Mouse (Mus musculus) hindbrain, embryonic 10.5 days (tissue): ENCODE measurements around the gene Gm28308. TPM values are rescaled to one million over a fixed set of nuclear protein-coding genes. Genes with fewer than 3 reads are reported as not detected.

ENCODE experiments used
- DNase-seq: peaks from one replicate; pipeline ENCODE4 v3.0.0-alpha.2; 2017; ENCODE audit warnings: low spot score
- H3K27ac ChIP-seq: fragments of 300-500 bp; sonication (generic); 2 replicates; pipeline ENCODE4 v1.5.1; 2016; ENCODE audit warnings: mild to moderate bottlenecking, moderate library complexity
- H3K27me3 ChIP-seq: fragments of 300-500 bp; sonication (generic); 2 replicates; pipeline ENCODE4 v1.6.1; 2016; ENCODE audit warnings: mild to moderate bottlenecking; ENCODE audit not compliant: poor library complexity, insufficient read depth, severe bottlenecking
- H3K36me3 ChIP-seq: fragments of 300-500 bp; sonication (generic); 2 replicates; pipeline ENCODE4 v1.6.1; 2016; ENCODE audit warnings: mild to moderate bottlenecking, moderate library complexity
- H3K4me1 ChIP-seq: fragments of 300-500 bp; sonication (generic); replicated peaks from 2 replicates; pipeline ENCODE4 v1.6.1; 2016; ENCODE audit warnings: mild to moderate bottlenecking
- H3K4me3 ChIP-seq: fragments of 300-500 bp; sonication (generic); 2 replicates; pipeline ENCODE4 v1.5.1; 2016; ENCODE audit warnings: mild to moderate bottlenecking, moderate library complexity
- H3K9me3 ChIP-seq: fragments of 300-500 bp; sonication (generic); 2 replicates; pipeline ENCODE4 v1.6.1; 2016; ENCODE audit warnings: mild to moderate bottlenecking, moderate library complexity
- WGBS: fragments of 180-500 bp; shearing (Covaris S2); methylation state at CpG from one replicate; pipeline ENCODE4 v1.1.7; 2016; 5-methylcytosine and 5-hydroxymethylcytosine counted together
- polyA plus RNA-seq: library from polyadenylated mRNA; unstranded; fragments of >200 nt; fragmentation: Nextera tagmentation; extraction: Ambion mirVana; gene quantifications from 2 replicates; pipeline ENCODE4 v1.2.1, GENCODE M21; 2016

Gm28308 gene
- polyA plus RNA-seq, 1 experiment from 2014 or later = not detected

DNA sequence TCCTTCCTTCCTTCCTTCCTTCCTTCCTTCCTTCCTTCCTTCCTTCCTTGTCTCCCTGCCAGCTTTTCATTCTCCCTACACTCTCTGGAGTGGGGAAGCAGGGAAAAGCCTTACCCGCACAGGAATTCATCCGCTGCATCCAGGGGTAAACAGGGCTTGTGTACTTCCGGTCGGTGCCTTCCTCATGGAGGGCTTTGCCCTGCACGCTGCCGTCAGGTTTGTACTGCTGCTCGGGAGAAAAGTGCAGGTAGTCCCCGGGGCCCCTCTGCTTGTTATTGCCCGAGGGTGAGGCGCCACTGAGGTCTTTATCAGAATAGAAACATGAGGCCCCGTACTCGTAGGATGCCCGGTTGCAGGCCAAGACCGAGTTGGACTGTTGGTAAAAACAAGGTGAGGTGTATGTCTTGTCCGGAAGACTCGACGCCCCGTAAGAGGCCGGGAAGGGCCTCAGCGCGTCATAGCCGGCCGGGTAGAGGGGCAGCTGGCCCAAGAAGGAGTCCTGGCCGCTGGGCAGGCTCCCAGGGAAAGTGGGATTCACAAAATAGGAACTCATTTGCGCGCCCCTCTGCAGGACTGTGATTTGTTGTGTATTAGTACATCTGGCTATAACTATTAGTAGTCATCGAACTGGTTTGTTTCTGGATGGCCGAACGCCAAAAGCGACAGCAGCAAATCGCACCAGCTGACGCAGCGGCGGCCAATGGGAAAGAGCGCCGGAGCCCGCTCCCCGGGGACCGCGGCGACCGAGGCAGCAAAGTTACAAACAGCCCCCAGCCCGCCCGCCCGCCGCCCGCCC is 4.9 kb downstream of the Gm28308 start, which contains the start of gene Hoxa6:
TSS of gene Hoxa6 (minus strand) at position 651 of the 796 bp plus-strand sequence.
- H3K27ac ChIP-seq = no peak within 1 kb of the TSS
- DNase-seq = no peak
- WGBS = 1% methylated on average over 47 of the region's 47 CpGs
- peaks cover 22% of the 10 kb centered on the region for H3K4me1 ChIP-seq
- H3K36me3 ChIP-seq = no peaks in the 10 kb centered on the region
- H3K9me3 ChIP-seq = no peaks in the 10 kb centered on the region
- H3K4me3 ChIP-seq = peak within 1 kb of the TSS; percentile 25; the same call in 1 of the 2 replicates
- peaks cover 100% of the 10 kb centered on the region for H3K27me3 ChIP-seq

DNA sequence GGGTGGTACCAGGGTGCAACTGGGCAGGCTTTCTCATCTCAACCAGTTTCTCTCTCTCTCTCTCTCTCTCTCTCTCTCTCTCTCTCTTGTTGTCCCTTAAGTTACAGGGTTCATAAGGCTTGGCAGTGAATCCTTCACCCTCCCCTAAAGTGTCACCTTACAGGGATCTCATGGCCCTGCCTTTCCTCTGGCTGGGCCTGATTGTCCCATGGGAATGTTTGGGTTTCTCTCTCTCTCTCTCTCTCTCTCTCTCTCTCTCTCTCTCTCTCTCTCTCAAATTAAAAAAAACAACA is 5.5 kb downstream of the Gm28308 start:
- Histone ChIP-seq H3K27me3 (peaks cover 100% of the 10 kb centered on the region), H3K36me3 (no peaks in the 10 kb centered on the region), H3K9me3 (no peaks in the 10 kb centered on the region), H3K27ac (no peak overlapping the region), H3K4me1 (peaks cover 25% of the 10 kb centered on the region), H3K4me3 (no peak overlapping the region)
- no peak for DNase-seq

DNA sequence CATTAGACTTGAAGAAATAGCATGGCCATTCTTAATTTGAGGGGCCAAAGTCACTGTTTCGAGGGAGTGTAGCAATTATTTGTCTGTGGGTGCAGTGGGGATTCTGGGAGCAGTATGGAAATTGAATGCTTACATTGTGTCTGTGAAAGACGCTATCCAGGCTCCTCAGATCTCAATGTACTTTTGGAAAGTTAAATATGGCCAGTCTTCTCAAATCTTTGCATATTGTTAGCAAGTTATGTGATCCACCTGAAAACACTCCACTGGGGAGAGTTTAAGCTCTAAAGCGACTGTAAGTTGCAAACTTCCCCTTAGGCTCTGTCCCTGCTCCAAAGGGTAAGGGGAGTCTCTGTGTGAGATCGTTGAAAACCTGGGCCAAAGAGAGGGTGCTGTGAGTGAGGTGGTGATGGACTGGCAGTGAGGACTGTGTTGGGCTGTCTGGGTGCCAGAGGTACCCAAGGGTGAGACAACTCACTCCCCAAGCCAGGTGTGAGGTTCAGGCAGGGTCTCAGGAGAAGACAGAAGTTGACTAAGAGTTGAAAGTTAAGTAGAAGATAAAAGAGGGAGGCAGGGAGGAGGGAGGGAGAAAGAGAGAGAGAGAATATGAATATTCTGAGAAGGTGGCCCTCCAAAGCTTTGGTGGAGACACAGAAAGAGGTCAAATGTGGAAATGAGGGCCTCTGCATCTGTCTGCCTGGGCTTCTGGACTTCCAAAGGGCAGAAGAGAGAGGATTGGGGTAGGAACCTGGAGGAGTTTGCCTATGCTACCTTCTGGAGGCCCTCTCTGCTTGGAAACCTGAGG is 6.1 kb downstream of the Gm28308 start:
- Histone ChIP-seq H3K4me1 (peaks cover 25% of the 10 kb centered on the region), H3K27ac (no peak overlapping the region), H3K9me3 (no peaks in the 10 kb centered on the region), H3K36me3 (no peaks in the 10 kb centered on the region), H3K27me3 (peaks cover 100% of the 10 kb centered on the region), H3K4me3 (no peak overlapping the region)
- WGBS = 3% methylated on average over 4 of the region's 4 CpGs
- no peak for DNase-seq

DNA sequence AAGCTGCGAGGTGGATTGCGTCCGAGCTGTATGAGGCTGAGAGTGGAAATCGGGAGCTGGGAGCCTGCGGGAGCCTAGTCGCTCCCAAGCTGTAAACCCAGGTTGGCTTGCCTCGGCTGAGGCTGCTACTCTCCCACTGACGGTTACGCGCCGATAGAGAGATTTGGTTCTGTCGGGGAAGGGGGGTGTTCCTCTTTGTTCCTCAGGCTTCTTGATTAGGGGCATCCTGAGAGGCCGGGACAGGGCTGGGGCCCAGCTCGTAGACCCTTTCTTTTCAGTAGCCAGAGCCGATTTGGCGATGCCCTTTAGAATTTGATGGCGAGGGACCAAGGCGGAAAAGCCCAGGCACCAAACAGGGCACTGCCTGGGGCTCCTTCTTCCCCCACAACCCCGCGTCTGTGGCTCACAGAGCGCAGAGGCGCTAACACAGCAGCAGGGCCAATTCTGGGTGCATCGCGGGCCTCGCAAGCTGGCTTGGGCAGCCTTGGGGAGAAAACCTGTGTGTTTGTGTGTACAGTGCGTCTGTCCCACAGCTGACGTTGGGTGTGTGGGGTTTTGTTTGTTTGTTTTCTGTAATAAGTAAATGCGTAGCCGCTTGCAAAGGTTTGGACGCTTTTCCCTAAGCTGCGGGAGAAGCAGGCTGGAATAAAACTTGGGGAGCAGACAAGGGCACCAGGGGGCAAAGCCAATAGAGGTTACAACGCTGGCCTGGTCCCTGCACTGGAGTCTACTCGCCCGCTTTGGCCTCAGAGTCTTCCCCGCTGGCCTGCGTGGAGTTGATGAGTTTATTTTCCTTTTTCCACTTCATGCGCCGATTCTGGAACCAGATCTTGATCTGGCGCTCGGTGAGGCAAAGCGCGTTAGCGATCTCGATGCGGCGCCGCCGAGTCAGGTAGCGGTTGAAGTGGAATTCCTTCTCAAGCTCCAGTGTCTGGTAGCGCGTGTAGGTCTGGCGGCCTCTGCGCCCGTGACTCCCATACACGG is 7.2 kb downstream of the Gm28308 start:
- WGBS = under 1% methylated on average over 55 of the region's 55 CpGs
- peaks cover 25% of the 10 kb centered on the region for H3K4me1 ChIP-seq
- no peak for DNase-seq
- H3K27ac ChIP-seq = no peak overlapping the region
- H3K9me3 ChIP-seq = no peaks in the 10 kb centered on the region
- peaks cover 100% of the 10 kb centered on the region for H3K27me3 ChIP-seq
- no peaks in the 10 kb centered on the region for H3K36me3 ChIP-seq
- no peak overlapping the region for H3K4me3 ChIP-seq

DNA sequence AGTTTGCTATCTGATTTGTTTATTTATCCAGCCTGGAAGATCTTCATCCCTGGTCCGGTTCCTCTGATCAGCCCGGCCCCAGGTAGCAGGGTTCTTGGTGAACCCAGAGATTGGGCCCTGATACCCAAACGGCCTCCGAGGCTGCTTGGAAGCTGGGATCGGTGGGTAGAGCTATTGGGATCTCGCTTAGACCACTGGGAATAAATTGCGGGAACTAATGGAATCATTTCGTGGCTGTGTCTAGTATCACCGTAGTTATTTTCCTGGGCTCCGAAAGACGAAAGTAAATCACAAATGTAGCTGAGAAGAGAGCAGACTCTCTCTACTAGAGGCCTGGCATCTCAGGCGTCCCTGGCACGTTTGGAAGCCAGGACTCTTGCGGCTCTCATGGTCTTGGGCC is 7.9 kb downstream of the Gm28308 start:
- Histone ChIP-seq H3K27ac (no peak overlapping the region), H3K9me3 (no peaks in the 10 kb centered on the region), H3K4me1 (peaks cover 25% of the 10 kb centered on the region), H3K27me3 (peaks cover 100% of the 10 kb centered on the region), H3K36me3 (no peaks in the 10 kb centered on the region), H3K4me3 (no peak overlapping the region)
- 6% methylated on average over 14 of the region's 14 CpGs for WGBS
- no peak for DNase-seq

DNA sequence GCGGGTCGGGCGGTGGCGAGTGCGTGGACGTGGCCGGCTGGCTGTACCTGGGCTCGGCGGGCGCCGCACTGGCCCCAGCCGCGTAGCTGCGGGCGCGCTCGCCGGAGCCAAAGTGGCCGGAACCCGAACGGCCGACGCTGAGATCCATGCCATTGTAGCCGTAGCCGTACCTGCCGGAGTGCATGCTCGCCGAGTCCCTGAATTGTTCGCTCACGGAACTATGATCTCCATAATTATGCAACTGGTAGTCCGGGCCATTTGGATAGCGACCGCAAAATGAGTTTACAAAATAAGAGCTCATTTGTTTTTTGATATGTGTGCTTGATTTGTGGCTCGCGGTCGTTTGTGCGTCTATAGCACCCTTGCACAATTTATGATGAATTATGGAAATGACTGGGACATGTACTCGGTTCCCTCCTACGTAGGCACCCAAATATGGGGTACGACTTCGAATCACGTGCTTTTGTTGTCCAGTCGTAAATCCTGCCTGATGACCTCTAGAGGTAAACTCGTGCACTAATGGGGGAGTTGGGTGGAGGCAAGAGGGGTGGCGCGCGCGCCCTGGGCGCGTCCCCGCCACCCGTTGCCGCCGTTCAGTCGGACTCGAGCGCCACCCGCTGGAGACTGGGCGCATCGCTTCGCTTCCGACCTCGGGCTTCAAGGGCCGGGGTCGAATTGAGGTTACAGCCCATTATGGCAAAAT is 8.9 kb downstream of the Gm28308 start, which contains the start of gene Hoxa5:
TSS of gene Hoxa5 (minus strand) at position 538 of the 703 bp plus-strand sequence.
- Histone ChIP-seq H3K9me3 (no peaks in the 10 kb centered on the region), H3K4me1 (peaks cover 25% of the 10 kb centered on the region), H3K36me3 (no peaks in the 10 kb centered on the region), H3K27ac (no peak within 1 kb of the TSS), H3K4me3 (peak within 1 kb of the TSS; percentile 45), H3K27me3 (peaks cover 100% of the 10 kb centered on the region)
- under 1% methylated on average over 65 of the region's 65 CpGs for WGBS
- DNase-seq = peak; percentile 83

DNA sequence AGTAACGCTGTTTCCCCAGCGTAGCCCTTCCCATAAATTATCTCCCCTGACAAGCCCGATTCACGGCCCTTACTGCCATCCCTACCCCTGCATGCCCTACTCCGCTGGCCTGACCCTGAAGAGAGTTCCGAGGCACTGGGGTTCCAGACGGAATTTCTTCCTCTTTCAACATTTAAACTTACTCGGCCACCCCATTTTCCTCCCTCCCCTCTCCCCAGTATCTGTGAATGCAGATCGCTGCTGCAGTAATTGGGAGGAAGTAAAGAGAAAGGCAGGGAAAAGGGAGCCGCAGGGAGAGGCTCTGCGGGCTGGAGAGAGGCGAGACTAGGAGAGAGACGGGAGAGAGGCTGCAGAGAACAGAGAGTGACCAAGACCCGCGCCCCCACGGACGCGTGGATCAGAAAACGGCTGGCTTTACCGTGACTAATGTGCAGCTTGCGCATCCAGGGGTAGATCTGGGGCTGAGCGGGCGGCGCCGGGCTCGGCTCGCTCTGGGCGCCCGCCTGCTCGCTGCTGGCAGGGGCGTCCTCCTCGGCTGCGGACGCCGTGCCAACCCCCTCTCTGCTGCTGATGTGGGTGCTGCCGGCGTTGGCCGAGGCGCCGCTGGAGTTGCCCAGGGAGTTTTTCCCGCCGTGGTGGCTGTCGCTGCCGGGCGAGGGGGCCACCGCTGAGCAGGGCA is 9.6 kb downstream of the Gm28308 start:
- H3K27ac ChIP-seq = no peak overlapping the region
- H3K4me1 ChIP-seq = peaks cover 20% of the 10 kb centered on the region
- peak overlapping the region; percentile 45 for H3K4me3 ChIP-seq
- H3K27me3 ChIP-seq = peaks cover 100% of the 10 kb centered on the region
- DNase-seq = no peak
- WGBS = under 1% methylated on average over 46 of the region's 46 CpGs
- H3K36me3 ChIP-seq = no peaks in the 10 kb centered on the region
- H3K9me3 ChIP-seq = no peaks in the 10 kb centered on the region

DNA sequence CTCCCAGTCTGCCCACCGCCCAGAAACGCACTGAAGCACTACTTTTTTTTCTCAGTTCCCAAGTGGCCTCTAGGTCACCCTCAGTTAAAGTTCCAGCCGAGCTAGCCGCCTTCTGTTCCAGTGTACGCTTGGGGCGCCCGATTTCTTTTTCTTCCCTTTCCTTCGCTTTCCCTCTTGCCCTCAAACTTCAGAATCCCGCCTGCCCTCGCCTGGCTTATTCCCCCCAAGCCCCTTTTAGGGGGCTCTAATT is 10.1 kb downstream of the Gm28308 start:
- under 1% methylated on average over 10 of the region's 10 CpGs for WGBS
- Histone ChIP-seq H3K4me1 (peaks cover 16% of the 10 kb centered on the region), H3K27me3 (peaks cover 100% of the 10 kb centered on the region), H3K4me3 (peak overlapping the region; percentile 45; the same call in 1 of the 2 replicates), H3K9me3 (no peaks in the 10 kb centered on the region), H3K27ac (no peak overlapping the region), H3K36me3 (no peaks in the 10 kb centered on the region)
- DNase-seq = no peak

DNA sequence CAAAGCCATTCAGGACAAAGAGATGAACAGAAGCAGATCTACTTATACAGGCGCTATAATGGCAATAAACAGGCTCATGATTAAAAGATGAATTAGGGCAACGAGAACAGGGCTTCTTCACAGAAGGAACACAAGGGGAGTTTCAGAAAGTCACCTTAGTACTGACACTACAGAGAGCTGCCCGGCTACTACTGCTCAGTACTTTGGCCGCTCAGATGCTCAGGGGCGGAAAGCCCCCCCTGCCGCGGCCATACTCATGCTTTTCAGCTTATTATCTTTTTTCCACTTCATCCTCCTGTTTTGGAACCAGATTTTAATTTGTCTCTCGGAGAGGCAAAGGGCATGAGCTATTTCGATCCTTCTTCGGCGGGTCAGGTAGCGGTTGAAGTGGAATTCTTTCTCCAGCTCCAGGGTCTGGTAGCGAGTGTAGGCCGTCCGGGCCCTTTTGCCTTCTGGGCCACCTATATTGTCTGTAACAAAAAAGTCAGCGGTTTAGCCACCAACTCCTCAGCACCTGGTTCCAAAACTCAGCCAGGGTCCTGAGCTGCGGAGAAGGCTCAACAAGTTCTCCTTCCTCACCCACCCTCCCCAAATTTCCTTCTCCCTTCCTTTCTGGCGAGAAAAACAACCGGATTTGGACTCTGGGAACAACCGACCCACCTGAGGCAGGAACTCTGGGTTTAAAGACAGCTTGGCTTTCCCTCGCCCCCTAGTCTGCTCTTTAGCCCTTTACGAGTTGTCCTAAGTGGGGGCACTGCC is 10.6 kb downstream of the Gm28308 start:
- Histone ChIP-seq H3K27ac (no peak overlapping the region), H3K9me3 (no peaks in the 10 kb centered on the region), H3K4me1 (peaks cover 16% of the 10 kb centered on the region), H3K27me3 (peaks cover 100% of the 10 kb centered on the region), H3K36me3 (no peaks in the 10 kb centered on the region), H3K4me3 (0 out of 2 replicates have a peak overlapping the region, but pooled peaks have one; percentile 45)
- 3% methylated on average over 22 of the region's 22 CpGs for WGBS
- no peak for DNase-seq

DNA sequence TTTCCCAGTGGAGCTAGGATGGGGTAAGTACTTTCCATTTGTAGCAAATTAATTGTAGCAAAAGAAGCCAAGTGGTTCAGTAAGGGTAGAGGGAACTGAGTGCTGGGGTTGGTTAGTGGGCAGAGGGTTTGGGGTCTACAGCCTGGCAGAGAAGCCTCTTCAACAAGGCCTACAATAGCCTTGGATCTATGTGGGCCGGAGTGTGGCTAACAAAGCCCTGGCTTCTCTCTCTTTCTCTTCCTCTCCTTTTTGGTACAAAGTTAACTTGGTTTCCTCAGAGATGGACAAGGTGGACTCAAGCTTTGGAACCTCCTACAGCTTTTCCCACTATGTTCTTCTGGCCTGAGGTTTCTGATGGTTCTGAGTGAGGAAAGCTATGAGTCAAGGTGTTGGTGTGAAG is 11.9 kb downstream of the Gm28308 start:
- DNase-seq = no peak
- 10% methylated on average over 1 of the region's 1 CpGs for WGBS
- no peaks in the 10 kb centered on the region for H3K36me3 ChIP-seq
- H3K27me3 ChIP-seq = peaks cover 100% of the 10 kb centered on the region
- no peaks in the 10 kb centered on the region for H3K9me3 ChIP-seq
- peaks cover 16% of the 10 kb centered on the region for H3K4me1 ChIP-seq
- H3K27ac ChIP-seq = no peak overlapping the region
- H3K4me3 ChIP-seq = no peak overlapping the region

DNA sequence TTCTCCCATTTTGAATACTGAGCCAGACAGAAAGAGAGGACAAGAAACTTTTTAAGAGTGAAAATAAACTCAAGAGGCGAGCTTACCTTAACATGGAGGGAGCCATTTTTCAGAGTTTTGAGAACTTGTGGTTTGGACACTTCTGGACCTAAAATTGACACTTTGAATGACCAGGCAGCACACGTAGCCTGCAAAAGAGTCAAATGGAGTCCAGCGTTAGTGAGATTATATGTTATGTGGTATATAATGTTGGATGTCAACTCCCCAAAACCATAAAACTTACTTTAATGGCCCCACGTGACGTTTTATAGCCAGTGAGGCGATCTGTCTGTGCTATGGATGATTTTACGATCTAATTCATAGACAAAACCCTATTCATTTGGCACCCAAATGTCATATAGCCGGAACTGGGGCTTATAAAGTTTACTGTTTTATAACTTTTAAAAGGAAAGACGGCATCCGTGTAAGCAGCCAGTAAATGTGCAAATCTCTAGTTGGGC is 12.3 kb downstream of the Gm28308 start:
- H3K27ac ChIP-seq = no peak overlapping the region
- DNase-seq = no peak
- no peaks in the 10 kb centered on the region for H3K36me3 ChIP-seq
- 5% methylated on average over 10 of the region's 10 CpGs for WGBS
- H3K27me3 ChIP-seq = peaks cover 100% of the 10 kb centered on the region
- no peaks in the 10 kb centered on the region for H3K9me3 ChIP-seq
- H3K4me3 ChIP-seq = no peak overlapping the region
- H3K4me1 ChIP-seq = peaks cover 16% of the 10 kb centered on the region
